Mouse (Mus musculus) neural tube, embryonic 10.5 days (tissue): ENCODE data around the gene Lrmda.
"Not testable (repeated sequence)": the region's sequence is repeated elsewhere in the genome, so short reads cannot be mapped to it uniquely, and the experiment has no call there.

Experiments
- DNase-seq: peaks from one replicate; pipeline ENCODE4 v3.0.0-alpha.2; 2017; ENCODE audit warnings: low spot score; ENCODE audit errors: extremely low spot score

Lrmda gene

DNA sequence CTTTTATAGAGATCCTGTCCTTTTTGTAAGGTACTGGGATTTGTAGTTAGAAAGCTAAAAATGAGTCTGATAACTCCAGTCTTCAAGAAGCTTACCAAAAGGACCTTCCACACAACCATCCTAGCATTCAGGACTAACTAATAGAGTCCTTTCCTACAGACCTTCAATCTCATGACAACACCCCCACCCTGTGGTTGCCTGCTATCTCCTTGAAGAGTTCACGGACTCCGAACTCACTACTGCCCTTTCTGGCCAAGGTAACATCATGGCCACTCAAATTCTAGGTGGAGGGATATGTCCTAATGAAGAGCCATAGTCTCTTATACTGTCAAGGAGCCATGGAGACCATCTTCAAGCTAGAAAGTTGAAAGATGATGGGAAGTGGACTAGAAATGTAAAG lies 762.2 kb downstream of the Lrmda start:
- no peak for DNase-seq

DNA sequence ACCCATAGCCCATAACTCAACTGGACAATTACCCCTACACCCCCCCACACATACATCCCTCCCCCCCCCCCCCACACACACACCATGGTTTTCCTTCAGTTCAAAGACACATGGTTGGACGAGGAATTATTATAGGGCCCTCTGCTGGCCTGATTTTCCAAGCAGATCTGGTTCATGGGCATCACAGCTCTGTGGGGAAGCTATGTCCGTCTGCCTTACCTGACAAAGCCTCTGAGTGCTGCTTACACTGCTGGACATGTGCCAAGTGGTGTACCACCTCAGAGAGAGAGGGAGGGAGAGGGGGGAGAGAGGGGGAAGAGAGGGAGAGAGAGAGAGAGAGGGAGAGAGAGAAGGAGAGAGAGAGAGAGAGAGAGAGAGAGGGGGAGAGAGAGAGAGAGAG lies 762.9 kb downstream of the Lrmda start:
- DNase-seq, result no peak

- peak; percentile 87 for DNase-seq
These were observed 764.0 kb downstream of the Lrmda start for GRCm38 (mm10) chr14:22783211-22784161.

DNA sequence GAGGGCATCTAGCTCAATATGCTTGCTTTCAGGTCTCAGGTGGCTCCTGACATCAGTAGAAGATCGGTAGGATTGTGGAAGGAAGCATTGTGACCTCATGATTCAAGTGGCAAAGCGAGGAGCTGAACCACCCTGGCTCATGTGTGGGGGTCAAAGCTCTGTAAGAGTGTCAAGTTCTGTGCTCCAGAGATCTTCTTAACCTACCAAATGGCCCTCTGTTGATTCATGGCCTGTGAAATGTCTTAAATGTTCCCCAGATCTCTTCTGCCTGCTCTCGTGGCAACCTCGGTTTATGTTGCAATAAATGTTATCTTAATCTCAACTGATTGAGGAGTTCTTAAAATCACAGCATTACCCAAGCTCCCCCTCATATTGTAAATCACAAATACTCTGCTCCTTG lies 780.5 kb downstream of the Lrmda start:
- no peak for DNase-seq

GRCm38 (mm10) chr14:22800871-22801636 lies 781.5 kb downstream of the Lrmda start:
- DNase-seq, result no peak

DNA sequence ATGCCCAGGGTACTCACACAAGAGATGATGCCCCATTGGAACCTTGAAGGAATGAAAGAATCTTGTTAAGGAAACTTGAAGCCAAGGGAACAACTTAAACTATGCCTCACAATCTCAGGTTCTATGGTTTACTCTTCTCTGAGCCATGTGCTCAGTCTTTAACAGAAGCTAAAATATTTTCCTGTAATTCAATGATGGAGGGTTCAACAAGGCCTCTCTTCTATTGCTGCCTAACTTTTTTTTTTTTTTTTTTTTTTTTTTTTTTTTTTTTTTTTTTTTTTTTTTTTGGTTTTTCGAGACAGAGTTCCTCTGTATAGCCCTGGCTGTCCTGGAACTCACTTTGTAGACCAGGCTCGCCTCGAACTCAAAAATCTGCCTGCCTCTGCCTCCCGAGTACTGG lies 782.2 kb downstream of the Lrmda start:
- not testable (repeated sequence) for DNase-seq

GRCm38 (mm10) chr14:22807324-22807723 lies 787.8 kb downstream of the Lrmda start:
- no peak for DNase-seq

- peak; percentile 76 for DNase-seq
These were observed 788.4 kb downstream of the Lrmda start for GRCm38 (mm10) chr14:22807726-22808594.

DNA sequence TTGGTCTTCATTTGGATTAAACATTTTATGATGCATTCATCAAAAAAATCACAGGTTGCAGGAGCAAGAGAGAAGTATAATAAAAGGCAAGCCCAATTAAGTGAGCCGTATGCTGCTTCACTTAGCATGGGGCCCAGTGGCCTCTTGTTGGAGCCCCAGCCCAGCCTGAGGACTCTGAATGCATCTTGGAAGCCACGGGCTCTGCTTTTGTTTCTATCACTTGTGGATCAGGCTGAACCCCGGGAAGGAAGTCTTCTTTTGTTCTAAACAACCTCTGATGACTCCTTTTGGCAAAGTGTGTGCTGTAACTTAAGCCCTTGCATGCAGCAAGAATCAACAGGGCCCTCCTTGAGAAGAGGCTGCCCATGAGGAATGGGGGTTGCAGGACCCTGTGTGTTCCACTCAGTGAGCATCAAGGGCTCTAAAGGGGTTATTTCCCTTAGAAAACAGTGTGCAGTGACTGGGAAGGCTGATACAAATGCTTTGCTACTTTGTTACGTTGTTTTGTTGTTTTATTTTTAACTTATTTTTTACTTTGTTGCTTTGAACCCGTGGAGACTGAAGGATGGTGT lies 789.2 kb downstream of the Lrmda start:
- DNase-seq, result no peak

DNA sequence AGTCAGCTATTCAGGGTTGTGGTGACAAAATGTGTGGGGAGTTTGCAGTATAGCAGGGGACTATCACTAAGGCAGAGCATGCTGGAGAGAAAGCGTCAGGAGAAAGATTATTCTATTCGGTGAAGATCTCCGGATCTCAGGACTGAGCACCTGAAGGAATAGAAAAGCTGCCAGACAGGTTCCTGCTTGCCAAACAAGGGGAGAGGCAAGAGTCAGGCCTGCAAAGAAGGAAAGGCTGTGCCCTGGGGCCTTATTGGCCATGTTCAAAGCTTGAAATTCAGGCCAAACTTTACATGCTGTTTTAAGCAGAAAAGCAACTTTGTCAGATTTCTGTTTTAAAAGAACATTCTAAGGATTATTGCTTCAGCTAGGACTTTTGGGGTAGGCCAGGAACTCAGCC lies 789.7 kb downstream of the Lrmda start:
- no peak for DNase-seq

DNA sequence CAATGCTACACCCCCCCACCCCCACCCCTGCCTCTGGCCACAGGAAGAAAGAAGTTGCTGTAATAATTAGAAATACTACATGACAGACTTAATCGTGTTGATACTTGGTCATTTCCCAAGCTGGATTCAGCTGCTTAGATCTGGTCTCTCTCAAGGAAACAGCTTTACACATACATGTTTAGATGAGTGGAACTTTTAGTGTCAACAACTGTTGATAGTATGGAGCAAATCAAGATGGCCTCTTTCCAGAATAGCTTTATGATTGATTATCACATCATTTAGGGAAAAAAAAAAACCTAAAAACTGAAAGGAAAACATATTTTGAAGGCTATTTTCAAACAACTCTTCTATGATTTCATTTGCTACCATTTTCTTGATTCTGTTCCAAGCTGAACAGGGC lies 791.0 kb downstream of the Lrmda start:
- DNase-seq, result no peak

DNA sequence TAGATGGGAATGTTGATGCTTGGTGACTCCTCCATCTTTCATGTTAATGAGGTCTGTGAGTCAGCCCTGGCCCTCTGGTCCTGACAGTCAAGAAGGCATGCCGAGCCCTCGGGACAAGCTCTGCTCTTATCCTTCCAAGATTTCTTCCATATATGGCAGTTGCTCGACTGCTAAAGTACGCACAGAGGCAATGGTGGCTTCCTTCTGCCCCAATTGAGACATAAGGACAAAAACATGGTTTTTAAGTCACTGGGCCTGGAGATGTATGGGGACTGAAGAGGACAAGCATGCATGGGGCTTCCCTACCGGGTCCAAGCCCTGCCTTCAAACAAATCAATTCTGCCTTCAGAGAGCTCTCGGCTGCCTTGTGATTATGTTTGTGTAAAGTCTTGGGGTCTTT lies 793.3 kb downstream of the Lrmda start:
- DNase-seq, result no peak

GRCm38 (mm10) chr14:22813389-22813788 lies 793.9 kb downstream of the Lrmda start:
- DNase-seq, result peak; percentile 53

- DNase-seq, result no peak
These were observed 795.4 kb downstream of the Lrmda start for GRCm38 (mm10) chr14:22814811-22815345.

- peak; percentile 63 for DNase-seq
These were observed 798.1 kb downstream of the Lrmda start for GRCm38 (mm10) chr14:22817346-22818201.

DNA sequence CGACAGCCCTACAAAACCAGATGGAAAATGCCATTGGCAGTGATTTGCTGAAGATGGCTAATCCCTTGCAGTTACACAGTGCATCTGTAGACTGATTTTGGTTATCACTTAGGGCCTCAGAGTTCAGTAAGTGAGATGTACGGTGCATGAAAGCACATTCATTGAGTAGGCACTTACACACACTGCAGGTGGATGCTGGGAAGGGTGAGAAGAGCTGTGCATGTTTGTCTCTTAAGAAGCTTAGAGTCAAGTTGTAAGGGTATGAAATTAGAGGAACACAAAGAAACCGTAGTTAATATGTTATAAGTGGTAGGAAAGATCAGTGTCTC lies 798.7 kb downstream of the Lrmda start:
- no peak for DNase-seq

DNA sequence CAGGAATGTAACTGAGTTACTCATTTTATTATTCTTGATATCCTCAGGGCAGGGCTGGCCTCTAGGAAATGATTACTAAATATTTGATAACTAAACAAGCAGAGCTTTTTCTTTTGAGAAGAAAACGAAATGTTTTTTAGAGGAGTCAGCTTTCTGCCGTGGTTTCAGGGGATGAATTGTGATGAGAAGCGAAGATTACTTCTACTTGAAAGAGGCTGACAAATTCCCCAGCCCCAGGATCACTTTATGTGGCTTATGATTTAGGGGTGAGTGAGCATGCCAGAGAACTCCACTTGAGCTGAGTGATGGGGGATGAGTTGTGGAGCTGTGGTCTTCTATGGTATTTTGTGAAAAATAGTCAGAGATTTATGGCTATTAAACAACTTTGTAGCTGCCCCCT lies 803.4 kb downstream of the Lrmda start:
- DNase-seq, result no peak

DNA sequence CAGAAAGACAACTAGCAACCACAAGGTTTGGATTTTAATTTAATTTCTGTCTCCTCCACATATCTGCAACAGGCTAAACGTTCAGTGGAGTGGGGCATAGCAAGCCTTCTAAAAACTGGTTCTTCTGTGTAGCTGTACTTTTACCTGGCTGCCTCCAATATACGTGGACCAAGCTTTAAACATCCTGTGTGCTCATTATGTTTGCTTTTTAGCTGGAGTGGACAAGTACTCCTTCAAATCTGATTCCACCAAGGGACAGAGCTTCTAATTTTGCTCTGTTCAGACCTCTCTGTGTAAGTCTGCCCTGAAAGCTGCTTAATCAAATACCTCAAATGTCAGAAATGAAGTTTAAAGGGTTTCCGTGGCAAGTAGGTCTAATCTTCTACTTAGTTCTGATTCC lies 807.3 kb downstream of the Lrmda start:
- DNase-seq, result no peak

DNA sequence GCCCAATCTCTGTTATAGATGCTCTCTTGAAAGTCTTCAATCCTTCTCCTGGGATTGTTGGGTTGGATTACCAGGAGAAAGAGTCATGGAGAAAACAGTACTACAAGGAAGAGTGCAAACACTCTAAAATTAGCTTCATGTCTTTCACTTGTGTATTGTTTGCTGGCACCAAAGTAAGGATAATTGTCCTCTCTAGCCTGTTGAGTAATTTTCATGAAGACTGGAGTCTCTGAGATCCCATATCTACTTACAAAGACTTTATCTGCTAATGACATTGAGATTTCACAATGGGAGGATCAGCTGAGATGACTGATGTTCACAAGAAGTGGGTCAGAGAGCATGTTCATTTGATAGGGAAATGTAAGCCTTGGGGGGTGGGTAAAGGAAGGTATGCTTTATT lies 817.5 kb downstream of the Lrmda start:
- DNase-seq, result no peak

- DNase-seq, result no peak
These were observed 821.6 kb downstream of the Lrmda start for GRCm38 (mm10) chr14:22841136-22841535.
